Mouse (Mus musculus): Measurements from ENCODE around the gene Ccdc62. TPM values are rescaled to one million over a fixed set of nuclear protein-coding genes. Genes with fewer than 3 reads are reported as not detected.

The Ccdc62 gene
- total RNA-seq, 2 experiments from 2014 or later = 0.10 to 2.6 TPM

GRCm38 (mm10) chr5:123977231-123977630, 46.8 kb downstream of the Ccdc62 start:
- ATAC-seq (replicated peaks; ENCODE audit: poor library complexity, severe bottlenecking) = no peak

DNA sequence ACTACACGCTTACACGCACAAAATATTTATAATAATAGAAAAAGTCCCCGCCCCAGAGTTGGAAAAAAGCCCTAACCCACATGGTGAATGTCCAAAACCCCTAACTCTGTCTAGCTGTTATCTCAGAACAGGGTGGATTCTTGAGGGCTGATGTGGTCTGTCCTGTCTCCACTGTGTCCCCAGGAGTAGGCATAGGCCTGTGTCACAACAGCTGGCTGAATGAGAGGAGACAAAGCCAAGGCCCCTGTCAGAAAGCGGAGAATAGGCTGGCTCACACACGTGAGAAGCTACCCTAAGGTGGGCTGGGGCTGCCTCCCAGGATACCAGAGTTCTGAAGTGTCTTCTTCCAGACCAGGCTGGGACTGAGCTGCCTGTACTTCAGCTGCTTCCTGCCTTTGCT, 47.7 kb downstream of the Ccdc62 start:
- ATAC-seq (replicated peaks; ENCODE audit: poor library complexity, severe bottlenecking) = no peak

DNA sequence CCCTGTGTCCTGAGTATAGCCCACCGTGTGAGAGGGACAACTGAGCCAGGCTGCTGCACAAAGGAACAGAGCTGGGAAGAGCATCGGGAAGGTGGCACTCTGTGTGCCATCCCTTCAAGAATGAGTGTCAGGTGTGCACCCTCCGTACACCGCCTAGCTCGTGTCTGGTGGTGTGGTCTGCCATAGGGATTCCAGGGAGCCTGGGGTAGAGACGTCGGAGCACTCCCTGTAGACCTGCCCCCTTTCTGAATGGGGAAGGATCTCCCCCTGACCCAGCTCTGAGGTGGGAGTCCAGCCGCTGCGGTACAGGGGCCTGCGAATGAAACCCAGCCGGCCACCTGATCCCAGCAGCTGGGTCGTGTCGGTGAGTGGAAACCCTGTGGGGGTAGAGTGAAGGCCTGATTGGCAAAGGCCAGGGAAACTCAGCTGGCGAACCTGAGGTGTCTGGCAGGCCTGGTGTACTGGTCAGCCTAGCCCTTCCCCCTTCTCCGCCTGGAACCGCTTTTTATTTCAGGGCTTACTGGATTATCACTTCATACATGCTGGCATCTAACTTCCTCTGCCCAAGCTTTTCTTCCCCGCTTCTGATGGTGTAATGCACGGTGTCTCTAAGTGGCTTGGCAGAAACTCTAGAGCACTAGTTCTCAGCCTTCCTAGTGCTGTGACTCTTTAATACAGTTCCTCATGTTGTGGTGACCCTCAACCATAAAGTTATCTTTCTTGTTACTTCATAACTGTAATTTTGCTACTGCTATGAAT, 48.9 kb downstream of the Ccdc62 start:
- peak; percentile 59 for ATAC-seq (replicated peaks; ENCODE audit: poor library complexity, severe bottlenecking)

DNA sequence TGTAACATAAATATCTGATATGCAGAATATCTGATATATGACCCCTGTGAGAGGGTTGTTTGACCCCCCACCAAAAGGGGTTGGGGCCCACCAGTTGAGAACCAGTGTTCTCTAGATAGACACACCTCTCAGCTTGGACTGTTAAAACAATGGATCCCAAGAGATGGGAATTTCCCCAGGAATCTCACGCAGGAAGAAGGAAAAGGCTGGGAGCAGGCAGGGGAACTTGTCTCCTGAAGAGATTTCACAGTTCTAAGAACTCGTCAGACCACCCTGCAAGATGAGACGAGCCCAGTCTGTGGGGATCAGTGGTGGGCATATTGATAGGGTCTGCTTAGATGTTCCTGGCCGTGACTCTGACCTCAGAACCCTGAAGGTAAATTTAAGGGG, 49.5 kb downstream of the Ccdc62 start:
- no peak for ATAC-seq (replicated peaks; ENCODE audit: poor library complexity, severe bottlenecking)

DNA sequence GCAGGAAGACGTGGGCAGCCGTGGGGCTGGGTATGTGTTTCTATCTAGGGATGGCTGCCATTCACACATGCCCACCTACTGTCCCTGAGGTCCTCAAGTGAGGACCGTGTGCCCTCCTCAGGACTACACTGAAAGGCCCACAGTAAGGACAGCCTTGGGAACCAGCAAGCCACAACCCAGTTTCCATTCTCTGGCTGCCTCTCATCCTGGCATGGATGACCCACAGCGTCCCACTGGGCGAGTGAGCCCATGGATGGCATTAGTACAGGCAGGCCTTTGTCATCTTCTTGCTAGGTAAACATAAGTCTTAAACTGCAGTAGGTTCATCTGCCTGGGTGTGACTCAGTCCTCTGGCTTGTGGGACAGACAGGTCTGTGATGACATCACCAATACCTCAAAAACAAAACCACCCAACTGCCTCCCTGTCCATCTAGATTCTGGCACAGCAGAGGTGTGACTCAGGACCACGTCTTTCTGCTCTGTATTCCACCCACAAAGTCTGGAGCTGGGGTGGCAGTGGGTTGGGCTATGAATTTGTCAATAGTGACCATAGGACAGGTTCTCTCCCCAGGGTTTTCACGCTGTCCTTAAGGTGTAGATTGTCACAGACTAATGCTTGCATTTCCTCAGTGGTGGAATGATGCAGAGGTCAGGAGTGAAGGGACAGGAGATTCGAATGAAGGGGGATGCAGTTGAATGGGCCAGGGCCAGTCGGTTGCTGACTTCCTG, 50.2 kb downstream of the Ccdc62 start:
- peak; percentile 32; the same call in 1 of the 2 replicates for ATAC-seq (replicated peaks; ENCODE audit: poor library complexity, severe bottlenecking)

DNA sequence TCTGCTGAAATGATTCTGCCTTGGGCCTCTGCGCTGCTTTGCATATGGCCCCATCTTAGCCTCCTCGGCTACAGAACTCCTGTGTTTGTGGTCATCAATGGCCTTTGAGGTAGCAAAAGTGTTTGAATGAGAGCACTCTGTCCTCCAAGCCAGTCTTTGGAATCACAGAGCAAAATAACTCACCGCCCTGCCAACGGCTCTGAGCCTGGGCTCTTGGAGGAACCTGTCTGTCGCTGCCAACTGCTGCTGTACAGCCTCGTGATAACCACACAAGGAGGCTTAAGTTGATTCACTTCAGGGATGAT, 50.7 kb downstream of the Ccdc62 start:
- ATAC-seq (replicated peaks; ENCODE audit: poor library complexity, severe bottlenecking) = no peak; the same call in 1 of the 2 replicates

DNA sequence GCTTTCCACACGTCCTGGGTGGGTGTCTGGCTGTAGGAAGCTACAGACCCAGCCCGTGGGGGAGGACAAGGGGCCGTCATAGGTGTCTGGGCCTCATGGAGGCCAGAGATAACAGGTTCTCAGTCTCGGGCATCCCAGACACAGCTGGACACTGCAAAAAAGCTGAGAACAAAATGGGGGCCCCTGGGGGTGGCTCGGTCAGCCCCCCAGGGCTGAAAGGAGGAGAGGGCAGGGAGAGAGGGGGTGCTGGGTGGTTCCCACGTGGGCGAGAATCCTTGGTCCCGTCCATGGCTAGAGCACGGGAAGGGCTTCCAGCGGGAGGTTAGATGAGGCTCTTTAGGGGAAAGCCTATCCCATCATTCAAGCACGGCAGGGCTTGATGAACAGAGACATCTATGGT, 52.4 kb downstream of the Ccdc62 start:
- ATAC-seq (replicated peaks; ENCODE audit: poor library complexity, severe bottlenecking) = no peak

- ATAC-seq (replicated peaks; ENCODE audit: poor library complexity, severe bottlenecking) = no peak
These were observed 55.0 kb downstream of the Ccdc62 start for GRCm38 (mm10) chr5:123985434-123985833.

- ATAC-seq (replicated peaks; ENCODE audit: poor library complexity, severe bottlenecking) = no peak
These were observed 56.4 kb downstream of the Ccdc62 start for GRCm38 (mm10) chr5:123986925-123987324.

GRCm38 (mm10) chr5:123987511-123987910, 57.0 kb downstream of the Ccdc62 start:
- no peak for ATAC-seq (replicated peaks; ENCODE audit: poor library complexity, severe bottlenecking)

GRCm38 (mm10) chr5:123989941-123990885, 59.7 kb downstream of the Ccdc62 start:
- no peak for ATAC-seq (replicated peaks; ENCODE audit: poor library complexity, severe bottlenecking)

DNA sequence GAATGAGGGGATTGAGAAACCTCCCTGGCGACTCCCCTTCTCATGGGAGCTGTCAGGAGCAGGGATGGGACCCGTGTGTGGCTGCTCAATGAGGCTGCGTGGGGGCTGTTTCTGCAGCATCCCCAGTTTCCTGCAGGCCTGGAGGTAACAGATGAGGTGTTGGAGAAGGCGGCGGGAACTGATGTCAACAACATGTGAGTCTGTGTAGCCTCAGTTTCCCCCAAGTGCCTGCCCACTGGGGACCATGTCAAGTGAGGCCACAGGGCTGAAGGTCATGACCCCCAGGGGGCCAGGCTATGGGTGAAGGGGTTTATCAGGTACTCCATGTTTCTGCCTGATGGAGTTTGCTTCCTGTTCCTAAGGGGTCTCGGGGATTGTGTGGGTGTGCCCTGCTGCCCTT, 60.8 kb downstream of the Ccdc62 start:
- no peak for ATAC-seq (replicated peaks; ENCODE audit: poor library complexity, severe bottlenecking)

DNA sequence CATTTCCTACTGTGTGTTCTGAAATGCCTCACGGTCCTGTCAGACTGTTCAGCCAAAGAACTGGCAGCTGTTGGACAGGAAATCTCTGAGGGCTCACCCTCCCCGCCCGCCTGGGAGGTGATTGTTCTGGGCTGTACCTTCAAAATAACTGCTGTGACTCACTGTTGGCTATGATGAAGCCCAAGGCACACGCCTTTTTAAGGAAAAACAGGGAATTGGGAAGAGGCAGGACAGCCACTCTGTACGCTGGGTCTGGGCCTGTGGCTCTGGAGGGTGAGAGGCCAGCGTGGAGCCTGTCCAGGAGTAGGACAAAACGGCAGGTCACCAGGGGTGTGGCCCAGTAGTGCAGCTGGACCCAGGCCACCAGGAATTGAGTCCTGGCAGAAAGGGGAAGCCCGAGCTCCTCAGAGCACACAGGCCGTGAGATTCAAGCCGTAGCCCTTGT, 61.7 kb downstream of the Ccdc62 start:
- ATAC-seq (replicated peaks; ENCODE audit: poor library complexity, severe bottlenecking) = peak; percentile 84

- ATAC-seq (replicated peaks; ENCODE audit: poor library complexity, severe bottlenecking) = peak; percentile 63; the same call in 1 of the 2 replicates
These were observed 62.3 kb downstream of the Ccdc62 start for GRCm38 (mm10) chr5:123992794-123993193.

- no peak for ATAC-seq (replicated peaks; ENCODE audit: poor library complexity, severe bottlenecking)
These were observed 63.0 kb downstream of the Ccdc62 start for GRCm38 (mm10) chr5:123993263-123994036.

DNA sequence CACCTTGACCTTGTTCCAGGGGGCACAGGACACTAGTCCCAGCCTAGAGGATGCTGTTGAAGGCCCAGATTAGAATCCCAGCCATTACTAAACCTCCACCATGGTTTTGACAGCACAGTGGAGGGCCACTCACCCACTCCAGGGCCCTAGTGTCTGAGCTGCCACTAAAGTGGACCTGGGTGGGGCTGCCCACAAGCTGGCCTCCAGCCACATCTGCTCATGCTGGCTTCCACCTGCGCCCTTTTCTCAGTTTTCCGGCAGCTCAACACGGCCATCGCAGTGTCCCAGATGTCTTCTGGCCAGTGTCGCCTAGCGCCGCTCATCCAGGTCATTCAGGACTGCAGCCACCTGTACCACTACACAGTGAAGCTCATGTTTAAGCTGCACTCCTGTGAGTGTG, 64.0 kb downstream of the Ccdc62 start:
- ATAC-seq (replicated peaks; ENCODE audit: poor library complexity, severe bottlenecking) = no peak

DNA sequence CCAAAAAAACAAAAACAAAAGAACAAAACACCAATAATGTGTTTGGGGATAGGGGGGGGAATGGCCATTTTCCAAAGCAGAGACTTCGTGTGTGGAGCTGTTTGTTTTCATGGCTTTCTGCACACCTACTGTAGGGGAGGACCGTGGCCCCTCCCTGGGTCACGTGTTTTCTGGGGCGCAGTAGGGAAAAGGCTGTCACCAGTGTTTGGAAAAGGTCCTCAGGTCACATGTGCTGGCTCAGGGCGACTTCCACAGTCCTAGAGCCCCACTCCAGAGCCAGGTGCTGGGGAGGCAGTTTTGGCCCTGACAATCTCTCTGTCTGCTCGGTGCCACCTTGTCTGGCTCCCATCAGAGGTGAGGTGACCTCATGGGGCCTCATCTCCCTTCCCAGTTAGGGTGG, 64.9 kb downstream of the Ccdc62 start:
- ATAC-seq (replicated peaks; ENCODE audit: poor library complexity, severe bottlenecking) = no peak

GRCm38 (mm10) chr5:123996194-123996593, 65.7 kb downstream of the Ccdc62 start:
- ATAC-seq (replicated peaks; ENCODE audit: poor library complexity, severe bottlenecking) = no peak

GRCm38 (mm10) chr5:123996695-123997094, 66.2 kb downstream of the Ccdc62 start:
- ATAC-seq (replicated peaks; ENCODE audit: poor library complexity, severe bottlenecking) = no peak

GRCm38 (mm10) chr5:123997211-123997751, 66.8 kb downstream of the Ccdc62 start:
- ATAC-seq (replicated peaks; ENCODE audit: poor library complexity, severe bottlenecking) = no peak

Measured in granulocyte monocyte progenitor cell, adult 5-6 weeks (primary cell).